Mouse (Mus musculus) left cerebral cortex, postnatal 25 days (tissue): ENCODE measurements at regions not wholly inside any gene's neighbourhood (a gene's known extent, or its start where the extent isn't known, plus 50 kb on each side); places are given as distances from the start of the nearest gene placed in this dataset.
"Not testable (repeated sequence)": the region's sequence is repeated elsewhere in the genome, so short reads cannot be mapped to it uniquely, and the experiment has no call there.

ENCODE experiments used
- DNase-seq, 2 experiments: peaks; one replicate each; pipeline ENCODE4 v3.0.0; 2022; ENCODE audit warnings: low spot score in 2 of 2, mixed read lengths in 1 of 2
- intact Hi-C: fragments of 180-260 bp; cut with DNase I; formaldehyde crosslinking; loops from one replicate; pipeline ENCODE4 v1.15.1; 2025

GRCm38 (mm10) chr8:8986068-8986467 lies 295.7 kb upstream of the Arglu1 start:
- DNase-seq, result no peak
- intact Hi-C loops, result no loop called here

DNA sequence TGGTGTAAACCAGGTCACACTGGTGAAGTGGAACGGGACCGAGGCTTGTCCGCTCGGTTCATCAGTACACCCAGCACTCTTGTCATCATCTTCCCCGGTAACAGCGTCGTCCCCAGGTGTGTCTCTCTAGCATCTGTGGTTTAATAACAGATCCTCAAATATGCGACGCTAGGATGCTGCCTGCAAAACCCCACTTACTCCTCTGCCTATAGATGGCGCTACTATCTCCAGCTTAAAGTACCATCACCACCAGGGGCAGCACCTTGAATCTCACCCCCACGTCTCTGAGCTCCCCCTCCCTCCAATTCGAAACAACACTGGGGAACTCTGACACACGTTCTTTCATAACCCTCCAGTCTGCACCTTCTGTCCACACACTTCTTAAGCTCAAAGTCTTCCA lies 295.1 kb upstream of the Arglu1 start:
- intact Hi-C loops, result no loop called here
- DNase-seq, result no peak

- DNase-seq, result peak in 1 of 2 experiments; percentile 22
- intact Hi-C loops, result no loop called here
These were observed 294.5 kb upstream of the Arglu1 start for GRCm38 (mm10) chr8:8984829-8985251.

- intact Hi-C loops, result no loop called here
These were observed 294.0 kb upstream of the Arglu1 start for GRCm38 (mm10) chr8:8984159-8984828.

GRCm38 (mm10) chr8:8983133-8983661 lies 292.9 kb upstream of the Arglu1 start:
- intact Hi-C loops, result no loop called here
- no peak for DNase-seq

More at GRCm38 (mm10) chr8:8984159-8984828, 294.0 kb upstream of the Arglu1 start:
- no peak for DNase-seq

DNA sequence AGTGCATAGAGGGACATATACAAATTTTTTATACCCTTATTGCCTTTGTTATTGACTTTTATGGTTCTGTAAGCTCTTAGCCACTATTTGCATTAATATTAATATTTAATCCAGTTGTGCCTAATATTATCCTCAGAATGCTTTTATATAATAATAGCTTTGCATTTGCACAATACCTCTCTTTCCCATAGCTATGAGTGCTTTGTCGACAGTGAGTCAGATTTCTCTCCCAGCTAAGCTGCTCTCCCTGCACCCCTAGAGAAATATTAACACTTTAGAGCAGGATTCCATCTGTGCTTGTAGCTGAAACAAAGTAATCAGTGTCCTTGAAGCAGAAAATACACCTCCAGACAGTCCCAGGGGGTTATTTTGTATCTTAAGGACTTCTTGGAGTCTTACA lies 288.6 kb upstream of the Arglu1 start:
- DNase-seq, result no peak
- intact Hi-C loops, result no loop called here

DNA sequence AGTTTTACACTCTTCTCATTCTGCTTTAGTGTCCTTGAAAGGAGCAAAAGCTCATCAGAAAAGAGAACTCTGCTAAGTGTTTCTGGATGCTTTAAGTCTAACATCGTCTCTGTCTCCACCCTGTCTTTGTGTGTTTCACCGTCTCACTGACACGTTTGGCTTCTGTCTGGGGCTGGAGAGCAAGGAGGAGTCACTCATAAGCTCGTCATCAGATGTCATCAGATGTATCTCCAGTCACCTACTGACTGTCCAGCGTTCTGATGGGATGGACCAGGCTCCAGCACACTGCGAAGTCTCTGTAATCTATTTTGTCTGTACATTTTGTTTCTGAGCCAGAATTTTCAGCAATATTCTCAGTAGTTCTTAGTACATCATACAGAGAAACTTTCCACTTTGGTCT lies 283.4 kb upstream of the Arglu1 start:
- intact Hi-C loops, result no loop called here
- DNase-seq, result no peak

DNA sequence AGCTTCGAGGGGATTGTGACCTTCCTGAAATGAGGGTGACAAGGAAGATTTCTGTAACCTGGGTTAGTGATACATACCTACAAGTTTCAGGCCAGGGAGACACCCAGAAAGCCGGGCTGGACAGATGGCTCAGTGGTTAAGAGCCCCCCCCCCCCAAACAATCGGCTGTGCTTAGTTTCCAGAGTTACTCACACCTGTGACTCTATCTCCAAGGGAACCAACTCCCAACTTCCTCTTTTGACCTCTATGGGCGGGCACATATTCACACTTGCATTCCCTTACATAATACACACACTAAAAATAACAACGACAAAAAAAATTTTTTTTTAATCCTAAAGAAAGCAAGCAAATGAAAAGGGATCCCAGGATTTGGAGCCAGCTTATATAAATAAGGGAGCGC lies 283.0 kb upstream of the Arglu1 start:
- intact Hi-C loops, result no loop called here
- no peak for DNase-seq

GRCm38 (mm10) chr8:8970776-8971175 lies 280.5 kb upstream of the Arglu1 start:
- intact Hi-C loops, result no loop called here
- no peak for DNase-seq

DNA sequence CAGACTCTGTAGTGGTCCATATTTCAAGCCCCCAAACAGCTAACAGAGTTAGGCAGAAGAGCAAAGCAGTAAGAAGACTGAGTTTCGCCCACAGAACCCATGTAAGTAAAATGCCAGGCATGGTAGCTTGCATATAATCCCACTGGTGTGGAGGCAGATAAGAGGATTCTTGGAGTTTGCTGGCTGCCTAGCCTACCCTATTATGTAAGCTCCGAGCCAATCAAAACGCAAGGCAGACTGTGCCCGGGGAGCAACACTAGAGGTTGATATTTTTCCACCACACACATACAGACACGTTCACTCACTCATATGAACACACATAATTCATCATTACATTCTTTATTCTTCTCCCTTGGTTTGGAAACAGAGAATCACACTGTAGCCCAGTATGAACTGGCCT lies 280.0 kb upstream of the Arglu1 start:
- intact Hi-C loops, result no loop called here
- DNase-seq, result peak in 1 of 2 experiments; percentile 65

DNA sequence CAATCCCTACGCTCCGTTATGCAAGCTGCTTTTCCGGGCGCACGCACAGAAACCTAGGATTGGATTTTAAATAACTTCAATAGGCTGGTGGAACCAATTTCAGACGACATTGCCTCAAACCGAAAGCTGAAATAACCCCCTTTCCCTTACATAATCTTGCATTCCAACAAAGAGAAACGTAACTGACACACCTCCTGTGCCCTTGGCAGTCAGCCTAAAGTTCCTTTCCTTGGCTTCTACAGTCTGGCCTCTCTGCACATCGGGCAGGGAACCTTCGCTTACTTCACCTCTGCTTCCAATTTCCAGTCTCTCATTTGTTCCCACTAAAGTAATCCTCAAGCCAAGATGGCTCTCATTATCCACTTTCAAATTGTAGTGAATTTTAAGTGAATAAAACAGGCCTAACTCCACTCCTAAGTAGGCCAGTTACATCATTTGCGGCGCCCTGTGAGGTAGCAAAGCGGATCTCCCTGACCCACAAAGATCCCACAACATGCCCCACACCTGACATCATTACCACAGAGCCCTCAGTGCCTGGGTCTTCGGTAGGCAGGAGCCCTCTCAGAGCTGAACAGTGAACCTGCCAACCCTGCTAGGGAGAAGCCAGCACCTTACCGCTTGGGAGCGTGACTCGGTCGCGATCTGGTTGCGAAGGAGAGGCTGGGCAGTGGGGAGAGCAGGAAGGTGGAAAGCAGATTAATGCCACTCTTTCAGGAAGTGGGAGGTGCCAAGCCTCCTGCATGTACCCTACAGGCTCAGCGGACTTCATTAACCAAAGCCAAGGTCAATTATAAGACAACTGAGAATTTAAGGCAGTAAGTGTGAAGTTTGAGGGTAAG lies 279.0 kb upstream of the Arglu1 start:
- DNase-seq, result no peak
- intact Hi-C loops, result no loop called here

GRCm38 (mm10) chr8:8966658-8967048 lies 276.3 kb upstream of the Arglu1 start:
- intact Hi-C loops, result no loop called here
- no peak for DNase-seq

DNA sequence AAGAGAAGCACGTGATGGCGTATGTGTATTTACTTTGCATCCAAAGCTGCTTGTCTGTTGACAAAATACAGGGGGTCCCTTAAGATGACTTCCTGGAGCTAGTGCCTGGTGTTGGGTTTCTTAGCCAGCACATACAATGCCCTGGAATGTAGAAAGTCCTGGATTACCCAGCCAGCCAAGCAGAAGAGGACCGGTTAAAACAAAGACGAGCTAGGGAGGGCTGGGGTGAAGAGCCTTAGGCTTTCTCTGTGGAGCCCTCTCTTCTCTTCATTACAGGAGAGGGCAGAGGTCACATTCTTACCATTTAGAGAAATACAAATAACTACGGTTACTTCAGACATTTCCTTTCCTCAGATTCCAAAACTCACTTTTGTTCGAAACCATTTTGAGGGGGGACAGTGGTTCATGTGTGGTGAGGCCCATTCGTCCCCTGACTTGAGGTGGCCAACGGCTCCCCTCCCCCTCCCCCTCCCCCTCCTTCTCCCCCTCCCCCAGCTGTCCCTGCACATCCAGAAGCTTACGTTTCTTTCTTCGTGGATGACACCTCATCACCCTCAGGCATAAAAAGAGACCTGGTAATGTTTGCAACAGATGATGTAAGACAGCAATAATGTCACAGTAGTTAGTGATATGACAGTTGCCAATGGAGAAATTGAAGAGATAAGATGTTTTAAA lies 275.8 kb upstream of the Arglu1 start:
- no peak for DNase-seq
- intact Hi-C loops, result no loop called here

DNA sequence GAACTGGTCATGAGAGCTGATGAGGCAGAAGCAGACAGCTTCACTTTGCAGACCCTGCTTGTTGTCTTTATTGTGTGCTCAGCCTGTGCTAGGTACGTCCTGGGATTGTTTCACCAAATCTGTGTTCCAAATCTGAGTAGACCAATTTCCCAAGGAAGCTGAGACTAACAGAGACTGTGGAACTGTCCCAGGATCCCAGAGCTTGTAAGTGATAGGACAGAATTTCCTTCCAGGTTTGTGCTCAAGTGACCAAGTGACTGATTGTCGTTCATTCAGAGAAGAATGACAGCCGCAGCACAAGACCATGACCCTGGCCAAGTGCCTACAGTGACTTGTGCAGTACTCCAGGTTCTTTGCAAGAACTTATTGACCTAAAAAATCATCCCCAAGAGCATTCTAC lies 269.9 kb upstream of the Arglu1 start:
- no peak for DNase-seq
- intact Hi-C loops, result no loop called here

DNA sequence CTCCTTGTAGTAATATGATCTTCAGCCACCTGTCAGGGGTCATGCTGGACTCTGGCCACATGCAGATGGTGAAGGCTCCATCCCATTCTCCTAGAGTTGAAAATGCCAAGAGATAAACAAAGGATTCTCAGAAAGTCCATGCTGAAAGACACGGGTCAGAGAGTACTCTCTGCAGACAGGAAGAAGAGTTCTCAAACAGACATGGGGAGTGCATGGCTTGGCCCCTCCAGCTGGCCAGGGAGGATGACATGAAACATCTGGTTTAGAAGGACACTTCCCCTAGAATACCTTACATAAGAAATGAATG lies 269.4 kb upstream of the Arglu1 start:
- no peak for DNase-seq
- intact Hi-C loops, result no loop called here

- no peak for DNase-seq
- intact Hi-C loops, result no loop called here
These were observed 268.9 kb upstream of the Arglu1 start for GRCm38 (mm10) chr8:8959021-8959786.

DNA sequence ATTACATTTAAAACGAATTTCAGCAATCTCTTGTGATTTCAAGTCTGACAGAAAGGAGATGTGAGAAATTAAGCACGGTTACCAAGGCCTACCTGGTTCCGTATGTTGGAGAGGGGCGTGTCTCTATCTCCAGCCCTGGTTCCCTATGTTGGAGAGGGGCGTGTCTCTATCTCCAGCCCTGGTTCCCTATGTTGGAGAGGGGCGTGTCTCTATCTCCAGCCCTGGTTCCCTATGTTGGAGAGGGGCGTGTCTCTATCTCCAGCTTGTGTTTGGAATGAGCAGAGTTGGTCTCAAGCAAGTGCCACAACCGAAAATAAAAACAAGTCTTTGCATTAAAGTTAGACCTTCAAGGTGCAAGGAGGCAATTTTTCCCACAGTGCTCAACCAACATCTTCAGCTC lies 267.8 kb upstream of the Arglu1 start:
- intact Hi-C loops, DNase-seq: not testable (repeated sequence)

DNA sequence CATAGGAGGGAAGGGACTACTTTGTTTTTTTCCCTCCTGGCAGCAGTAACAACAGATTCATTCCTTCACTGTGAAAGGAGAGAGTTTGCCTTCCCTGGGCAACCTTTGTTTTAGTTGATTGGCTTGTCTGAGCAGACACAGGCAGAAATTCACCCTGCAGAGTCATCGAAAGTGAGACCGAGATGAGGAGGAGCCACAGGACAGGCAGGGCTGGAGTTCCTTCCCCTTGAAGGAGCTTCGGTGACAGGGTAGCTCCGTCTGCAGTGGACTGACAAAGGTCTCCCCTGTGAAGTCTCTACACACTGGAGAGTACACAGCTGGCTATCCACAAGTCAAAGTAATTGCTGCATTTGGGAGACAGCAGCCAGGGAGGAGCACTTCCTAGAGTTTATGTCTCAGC lies 261.9 kb upstream of the Arglu1 start:
- intact Hi-C loops, result no loop called here
- DNase-seq, result no peak

DNA sequence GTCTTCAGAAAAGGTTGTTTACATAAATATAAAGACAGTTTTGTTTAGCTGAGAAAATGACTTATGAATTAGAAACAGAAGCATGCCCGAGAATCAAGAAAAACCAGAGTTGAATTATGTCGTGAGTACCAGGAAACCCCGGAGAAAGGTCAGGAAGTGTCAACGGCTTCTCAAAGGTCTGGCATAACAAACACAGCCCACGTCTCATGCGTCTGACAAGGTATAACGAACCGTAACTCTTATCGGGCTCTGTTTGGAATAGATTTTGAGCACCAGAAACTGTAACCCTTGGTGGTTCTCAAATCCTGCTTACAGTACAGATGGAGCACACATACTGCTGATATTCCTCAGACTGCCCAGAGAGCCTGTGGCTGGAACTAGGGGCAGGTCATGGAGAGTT lies 260.9 kb upstream of the Arglu1 start:
- intact Hi-C loops, result no loop called here
- no peak for DNase-seq
